Mouse (Mus musculus) frontal cortex, postnatal 36 days (tissue): ENCODE measurements around the gene Fan1.

Source experiments
- DNase-seq, 2 experiments: peaks; one replicate each; pipeline ENCODE4 v3.0.0; 2022; ENCODE audit warnings: low spot score in 2 of 2

Fan1 gene

DNA sequence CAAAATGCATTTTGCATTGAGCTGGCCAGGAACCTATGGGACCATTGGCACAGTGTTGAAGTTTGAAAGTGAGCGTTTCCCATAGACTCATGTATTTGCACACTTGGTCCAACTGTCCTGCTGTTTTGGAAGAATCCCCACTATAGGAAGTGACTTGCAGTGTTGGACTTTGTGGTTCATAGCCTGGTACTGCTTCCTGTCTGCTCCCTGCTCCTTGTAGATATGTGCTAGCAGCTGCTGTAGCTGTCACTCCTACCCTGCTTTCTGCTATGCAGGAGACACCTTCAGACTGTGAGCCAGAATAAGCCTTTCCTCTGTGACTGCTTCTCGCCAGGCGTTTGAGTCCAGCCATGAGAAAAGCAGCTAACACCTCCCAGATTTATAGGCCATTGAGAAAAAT lies 42.6 kb downstream of the Fan1 start:
- no peak for DNase-seq

DNA sequence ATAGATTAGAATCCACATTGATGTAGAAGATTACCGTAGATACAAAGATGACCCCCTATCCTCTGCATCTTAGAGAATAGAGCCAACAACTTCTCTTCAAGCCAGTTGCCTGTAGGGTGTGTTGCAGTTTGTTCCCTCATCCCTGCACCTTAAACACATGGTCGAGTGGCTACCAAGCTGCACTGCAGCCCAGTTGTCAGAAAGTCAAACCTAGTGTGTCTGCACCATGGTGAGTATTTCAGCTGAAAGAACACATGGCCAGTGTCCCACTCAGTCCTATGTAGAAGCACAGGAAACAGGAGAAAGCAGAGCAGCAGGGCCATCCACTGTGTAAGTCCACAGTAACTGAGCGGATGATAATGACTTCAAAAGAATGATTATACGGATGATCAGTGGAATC lies 46.4 kb downstream of the Fan1 start:
- DNase-seq, result no peak

DNA sequence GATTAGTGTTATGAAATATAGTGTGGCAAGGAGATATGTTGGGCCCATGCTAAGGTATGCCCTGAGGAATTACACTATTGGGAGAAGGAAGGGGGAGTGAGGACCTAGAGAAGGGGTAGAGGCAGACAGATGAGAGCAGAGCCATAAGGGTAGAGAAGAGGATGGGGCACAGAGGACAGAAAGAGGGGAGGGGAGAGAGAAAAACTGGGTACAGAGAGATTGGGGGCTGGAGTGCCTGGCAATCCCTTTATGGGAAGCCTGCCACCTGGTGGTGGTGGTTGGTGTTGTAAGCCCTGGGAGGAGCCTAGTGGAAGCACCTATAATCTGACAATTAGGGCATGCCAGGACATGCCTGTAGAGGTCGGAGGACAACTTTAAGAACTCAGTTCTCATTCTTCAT lies 47.0 kb downstream of the Fan1 start:
- DNase-seq, result peak; percentile 84 to 86

DNA sequence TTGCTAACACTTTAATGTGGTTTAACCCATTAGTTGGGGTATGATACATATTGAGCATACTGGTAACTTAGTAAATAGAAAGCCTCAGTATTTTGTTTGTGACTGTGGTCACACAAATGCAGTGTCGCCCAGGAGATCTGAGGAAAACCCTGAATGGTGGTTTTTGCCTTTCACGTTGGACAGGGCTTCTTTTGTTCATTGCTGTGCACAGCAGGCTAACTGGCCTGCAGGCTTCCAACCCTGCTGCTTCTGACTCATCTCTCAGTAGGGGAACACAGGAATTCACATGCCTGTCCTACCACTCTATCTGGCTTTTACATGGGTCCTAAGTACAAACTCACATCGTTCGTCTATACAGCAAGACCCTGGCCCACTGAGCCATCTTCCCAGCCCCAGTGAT lies 52.2 kb downstream of the Fan1 start:
- DNase-seq, result no peak

DNA sequence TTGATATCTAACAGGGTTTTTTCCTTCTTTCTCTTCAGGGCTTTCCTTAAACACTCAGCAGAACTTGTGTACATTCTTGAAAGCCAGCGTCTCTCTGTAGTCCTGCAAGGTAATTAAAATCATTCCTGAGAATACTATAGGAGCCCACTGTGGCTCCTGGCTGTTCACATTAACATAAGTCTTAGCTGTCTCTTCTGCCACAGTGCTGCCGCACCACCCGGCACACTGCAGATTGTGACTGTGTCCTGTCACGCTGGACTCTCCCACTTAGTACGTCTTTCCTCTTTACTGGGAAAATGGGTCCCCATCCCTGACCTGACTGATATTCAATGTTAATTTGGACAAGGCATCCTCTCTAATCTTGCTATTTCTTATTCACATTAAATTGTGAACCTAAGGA lies 52.8 kb downstream of the Fan1 start:
- no peak for DNase-seq

DNA sequence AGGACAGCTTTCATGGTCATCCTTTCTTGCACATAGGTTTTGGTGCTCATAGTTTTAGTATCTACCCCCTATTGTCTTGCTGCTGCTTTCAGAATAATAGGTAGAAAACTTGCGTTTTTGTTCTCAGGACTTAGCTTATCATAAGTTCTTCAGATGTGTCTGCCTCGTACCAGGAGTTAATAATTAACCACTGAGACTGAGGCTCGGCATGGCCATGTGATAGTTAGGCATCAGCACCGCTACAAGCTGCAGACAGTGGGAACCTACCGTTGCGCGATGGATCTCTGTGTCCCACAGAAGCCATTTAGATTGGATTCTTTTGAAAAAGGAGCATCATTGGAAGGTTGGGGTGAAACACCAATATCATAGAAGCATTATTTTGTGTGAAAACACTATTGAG lies 61.1 kb downstream of the Fan1 start:
- DNase-seq, result no peak

DNA sequence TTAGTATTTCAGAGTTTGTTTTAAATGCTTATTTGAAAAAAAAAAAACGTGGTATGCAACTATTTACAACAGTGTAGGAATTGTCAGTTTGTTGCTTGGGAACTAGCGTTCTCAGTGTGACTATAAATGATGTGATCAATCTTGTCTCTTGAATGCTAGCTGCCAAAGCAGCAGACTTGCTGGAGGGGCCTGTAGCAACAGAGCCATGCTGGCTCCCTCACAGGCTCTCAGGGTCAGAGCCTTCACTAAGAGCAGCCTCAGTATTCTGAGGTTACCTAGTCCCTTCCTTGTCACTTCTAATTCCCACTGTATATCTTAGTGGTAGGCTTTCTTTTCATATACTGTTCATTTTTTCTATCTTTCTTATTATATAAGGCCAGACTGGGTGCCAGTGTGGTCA lies 63.1 kb downstream of the Fan1 start:
- DNase-seq, result no peak

DNA sequence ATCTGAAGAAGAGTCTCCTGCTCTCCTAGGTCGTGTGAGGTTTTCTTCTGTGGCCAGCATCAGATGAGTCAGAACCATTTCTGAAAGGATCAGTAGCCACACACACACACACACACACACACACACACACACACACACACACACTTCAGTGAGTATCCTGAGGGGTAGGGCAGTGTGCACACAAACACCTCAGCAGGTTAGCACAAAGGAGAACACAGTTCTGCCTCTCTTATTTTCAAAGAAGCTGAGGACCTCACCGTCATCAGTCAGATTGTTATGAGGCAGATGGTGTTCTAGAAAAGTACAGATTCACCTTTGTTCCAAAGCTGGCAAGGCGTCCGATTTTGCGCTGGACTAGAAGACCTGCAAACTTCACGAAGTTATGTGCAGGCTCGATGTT lies 63.7 kb downstream of the Fan1 start:
- DNase-seq, result no peak
